Mouse (Mus musculus) thymus, adult 2 months (tissue): ENCODE data around the gene Fbxo42. TPM values are rescaled to one million over a fixed set of nuclear protein-coding genes. Genes with fewer than 3 reads are reported as not detected.
A peak's percentile ranks its signal among the peaks of the same experiment; 100 is the strongest.

ENCODE experiments used
- DNase-seq: peaks from one replicate; pipeline ENCODE4 v3.0.0; 2021
- H3K27ac ChIP-seq: fragments of 200-500 bp; 2 replicates; pipeline ENCODE4 v1.5.1; 2012; ENCODE audit warnings: low read length, control low read depth; ENCODE audit not compliant: control insufficient read depth, insufficient read depth
- H3K27me3 ChIP-seq: fragments of 200-500 bp; 2 replicates; pipeline ENCODE4 v1.6.1; 2012; ENCODE audit warnings: mild to moderate bottlenecking, low read length, moderate library complexity, mixed read lengths; ENCODE audit not compliant: control insufficient read depth, insufficient read depth
- H3K36me3 ChIP-seq: fragments of 200-500 bp; 2 replicates; pipeline ENCODE4 v1.6.1; 2012; ENCODE audit warnings: mild to moderate bottlenecking, low read length, moderate library complexity; ENCODE audit not compliant: control insufficient read depth, insufficient read depth
- H3K4me1 ChIP-seq: fragments of 200-500 bp; replicated peaks from 2 replicates; pipeline ENCODE4 v1.6.1; 2012; ENCODE audit warnings: low read length; ENCODE audit not compliant: control insufficient read depth, insufficient read depth
- H3K4me3 ChIP-seq: fragments of 200-500 bp; 2 replicates; pipeline ENCODE4 v1.5.1; 2012; ENCODE audit warnings: mild to moderate bottlenecking, low read length, control low read depth, moderate library complexity; ENCODE audit not compliant: control insufficient read depth, insufficient read depth
- CTCF ChIP-seq: fragments of 200-500 bp; IDR thresholded peaks from 2 replicates; pipeline ENCODE4 v1.5.1; 2012; ENCODE audit warnings: mild to moderate bottlenecking, control low read depth, low read length, moderate library complexity, borderline replicate concordance; ENCODE audit not compliant: control insufficient read depth, poor library complexity, insufficient read depth; ENCODE audit errors: extremely low read depth
- POLR2A ChIP-seq: fragments of 200-500 bp; IDR thresholded peaks from 2 replicates; pipeline ENCODE4 v1.6.1; 2012; ENCODE audit warnings: mild to moderate bottlenecking, low read length, control low read depth, moderate library complexity; ENCODE audit not compliant: control insufficient read depth, poor library complexity, insufficient read depth; ENCODE audit errors: extremely low read depth
- WGBS: fragments of 180-500 bp; shearing (Covaris S2); methylation state at CpG from one replicate; pipeline ENCODE4 v1.1.7; 2018; 5-methylcytosine and 5-hydroxymethylcytosine counted together
- polyA plus RNA-seq: library from polyadenylated mRNA; depleted of rRNA; stranded (reverse); fragments of >200 nt; gene quantifications from 2 replicates; pipeline ENCODE4 v1.2.3, GENCODE M21; 2012

The Fbxo42 gene
- polyA plus RNA-seq, 1 experiment: 29.3 TPM

DNA sequence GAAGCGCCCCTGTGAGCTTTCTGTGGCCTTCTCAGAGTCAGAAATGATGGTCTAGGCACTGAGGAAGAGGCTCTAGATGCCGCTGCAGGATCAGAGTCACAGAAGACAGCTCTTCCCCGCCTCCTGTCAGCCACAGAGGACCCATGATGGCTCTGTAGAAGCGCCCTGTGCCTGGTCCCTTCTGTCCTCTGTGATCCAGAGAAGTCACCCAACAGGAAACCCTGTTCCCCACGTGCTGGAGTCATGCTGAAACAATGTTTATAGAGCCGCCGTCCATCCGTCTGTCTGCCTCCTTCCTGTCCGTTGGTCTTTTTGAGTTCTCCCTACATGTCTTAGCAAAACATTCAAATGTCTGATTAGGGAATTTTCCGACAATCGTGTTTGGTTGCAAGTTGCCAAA lies 53.2 kb downstream of the Fbxo42 start:
- no peak overlapping the region for H3K4me3 ChIP-seq
- no peak overlapping the region for H3K27ac ChIP-seq
- peaks cover 20% of the 10 kb centered on the region for H3K36me3 ChIP-seq
- TF ChIP-seq CTCF: no peak
- 62% methylated on average over 11 of the region's 11 CpGs for WGBS
- no peaks in the 10 kb centered on the region; the same call in none of the 2 replicates for H3K4me1 ChIP-seq
- no peak for DNase-seq
- H3K27me3 ChIP-seq: no peaks in the 10 kb centered on the region

DNA sequence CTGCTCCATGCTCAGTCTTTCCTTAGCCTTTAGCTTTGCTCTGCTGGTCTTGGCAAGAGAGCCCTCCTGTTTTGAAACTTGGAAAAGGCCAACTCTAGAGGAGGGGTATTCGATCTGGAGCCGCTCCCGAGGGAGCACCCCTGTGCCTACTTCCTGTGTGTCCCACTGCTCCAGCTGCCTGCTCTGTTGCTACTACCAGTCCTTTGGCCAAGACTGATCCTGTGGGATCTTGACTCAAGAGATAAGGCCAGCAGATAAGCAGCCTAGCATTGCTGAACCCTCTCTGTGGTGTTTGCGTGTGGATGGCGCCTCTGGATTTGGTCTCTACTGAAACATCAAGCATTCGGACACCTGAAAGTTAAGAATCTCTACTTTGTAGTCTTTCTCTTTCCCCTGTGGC lies 54.5 kb downstream of the Fbxo42 start:
- Histone ChIP-seq H3K27me3 (no peaks in the 10 kb centered on the region), H3K4me1 (no peaks in the 10 kb centered on the region; the same call in none of the 2 replicates), H3K27ac (no peak overlapping the region), H3K36me3 (peaks cover 16% of the 10 kb centered on the region), H3K4me3 (no peak overlapping the region)
- WGBS: 93% methylated on average over 6 of the region's 6 CpGs
- no peak for DNase-seq
- TF ChIP-seq POLR2A (no peak), CTCF (no peak)

DNA sequence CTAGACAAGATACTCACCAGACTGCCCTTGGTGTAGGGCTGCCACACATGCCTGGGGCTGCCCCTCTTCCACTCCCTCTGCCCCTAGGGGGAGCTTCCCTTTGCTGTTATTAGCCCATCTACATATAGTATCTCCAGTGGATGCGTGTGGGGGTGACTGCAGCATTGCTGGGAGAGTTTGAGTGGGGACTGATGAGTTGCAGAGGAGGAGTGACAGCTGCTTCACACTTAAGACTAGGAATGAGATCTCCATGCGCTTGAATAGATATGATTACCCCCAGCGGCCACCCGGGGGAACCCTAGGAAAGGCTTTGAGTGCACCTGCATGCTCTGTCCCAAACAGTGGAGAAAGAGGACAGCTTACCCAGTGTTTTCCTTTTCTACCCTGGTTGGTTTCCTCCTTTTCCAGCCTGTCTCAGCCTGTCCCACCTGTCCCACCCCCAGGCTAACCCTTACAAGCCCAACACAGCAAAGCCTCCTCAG lies 56.9 kb downstream of the Fbxo42 start:
- no peaks in the 10 kb centered on the region; the same call in none of the 2 replicates for H3K4me1 ChIP-seq
- no peaks in the 10 kb centered on the region for H3K27me3 ChIP-seq
- DNase-seq: peak; percentile 30
- peaks cover 12% of the 10 kb centered on the region for H3K36me3 ChIP-seq
- H3K27ac ChIP-seq: no peak overlapping the region
- no peak overlapping the region for H3K4me3 ChIP-seq
- no peak for TF ChIP-seq CTCF
- no peak for TF ChIP-seq POLR2A
- 84% methylated on average over 4 of the region's 4 CpGs for WGBS

DNA sequence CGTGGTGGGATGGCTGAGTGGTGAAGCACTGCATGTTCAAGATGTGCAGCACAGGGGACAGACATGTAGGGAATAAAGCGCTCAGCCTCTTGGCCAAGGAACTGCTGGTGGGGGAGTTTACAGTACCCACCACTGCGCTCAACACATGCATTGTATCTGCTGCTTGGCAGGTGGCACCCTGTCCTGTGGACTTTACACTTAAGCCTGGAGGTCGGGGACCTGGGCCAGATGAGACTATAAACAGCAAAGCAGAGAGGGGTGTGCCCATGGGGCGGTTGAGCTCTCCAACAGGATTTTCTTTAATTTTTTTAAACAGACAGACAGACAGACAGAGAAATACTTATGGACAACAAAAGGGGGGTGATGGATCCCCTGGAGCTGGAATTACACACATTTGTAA lies 59.4 kb downstream of the Fbxo42 start:
- no peak for DNase-seq
- H3K36me3 ChIP-seq: no peaks in the 10 kb centered on the region
- H3K4me1 ChIP-seq: no peaks in the 10 kb centered on the region; the same call in 1 of the 2 replicates
- WGBS: 91% methylated on average over 5 of the region's 5 CpGs
- H3K4me3 ChIP-seq: no peak overlapping the region
- H3K27ac ChIP-seq: no peak overlapping the region
- TF ChIP-seq POLR2A: no peak
- TF ChIP-seq CTCF: no peak
- no peaks in the 10 kb centered on the region for H3K27me3 ChIP-seq

DNA sequence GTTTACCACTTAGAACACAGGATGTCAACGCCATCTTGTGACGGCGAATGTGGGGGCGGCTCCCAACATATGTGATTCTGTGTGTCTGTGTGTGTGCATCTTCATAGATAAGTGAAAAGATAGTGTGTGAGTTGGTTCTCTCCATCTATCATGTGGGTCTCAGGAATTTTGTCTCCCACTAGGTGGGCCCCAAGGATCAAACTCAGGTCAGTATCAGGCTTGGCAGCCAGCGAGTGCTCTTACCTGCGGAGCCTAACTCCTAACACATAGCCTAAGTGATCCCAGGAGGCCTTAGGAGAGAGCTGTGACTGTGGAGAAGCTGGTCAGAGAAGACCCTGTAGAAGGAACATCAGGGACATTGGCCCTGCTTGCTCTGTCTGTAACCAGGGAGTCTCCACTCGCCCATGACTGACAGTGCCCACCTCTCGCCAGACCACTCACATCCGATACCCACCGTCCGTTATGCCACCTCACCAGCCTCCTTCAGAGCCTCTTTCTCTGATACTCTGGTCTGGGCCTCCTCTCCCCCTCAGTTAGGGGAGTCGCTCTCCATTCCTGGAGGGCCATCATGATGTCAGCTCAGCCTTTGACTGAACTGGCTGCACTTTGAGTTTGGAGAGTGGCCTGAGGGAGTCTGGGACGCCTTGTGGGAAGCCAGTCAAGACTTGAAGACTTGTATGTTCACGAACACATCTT lies 63.0 kb downstream of the Fbxo42 start:
- WGBS: 62% methylated on average over 14 of the region's 14 CpGs
- Histone ChIP-seq H3K4me3 (peak overlapping the region; percentile 49), H3K4me1 (peaks cover 7% of the 10 kb centered on the region), H3K27me3 (no peaks in the 10 kb centered on the region), H3K27ac (peak overlapping the region; percentile 97), H3K36me3 (no peaks in the 10 kb centered on the region)
- DNase-seq: no peak
- TF ChIP-seq CTCF (no peak), POLR2A (no peak)

DNA sequence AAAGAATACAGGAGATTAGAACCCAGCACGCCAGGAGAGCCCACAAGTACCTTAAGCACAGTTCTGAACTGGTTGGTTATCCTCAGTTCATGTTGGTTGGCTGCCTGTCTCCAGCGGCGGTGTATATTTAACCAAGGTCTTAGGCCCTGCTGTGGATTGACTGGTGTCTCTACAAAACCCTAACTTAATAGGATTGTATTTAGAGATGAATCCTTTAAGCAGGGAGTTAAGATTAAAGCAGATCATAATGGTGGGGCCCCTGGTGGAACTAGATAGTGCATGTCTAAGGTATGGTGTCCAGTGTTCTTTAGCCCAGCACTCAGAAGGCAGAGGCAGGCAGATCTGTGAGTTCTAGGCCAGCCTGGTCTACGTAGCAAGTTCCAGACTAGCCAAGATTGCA lies 63.9 kb downstream of the Fbxo42 start:
- Histone ChIP-seq H3K4me3 (no peak overlapping the region), H3K4me1 (peaks cover 7% of the 10 kb centered on the region), H3K36me3 (no peaks in the 10 kb centered on the region), H3K27me3 (no peaks in the 10 kb centered on the region), H3K27ac (no peak overlapping the region)
- no peak for DNase-seq
- WGBS: 94% methylated on average over 4 of the region's 4 CpGs
- TF ChIP-seq CTCF (no peak), POLR2A (no peak)
